Mouse (Mus musculus) kidney, embryonic 16.5 days (tissue): ENCODE measurements around the gene Adh1. TPM values are rescaled to one million over a fixed set of nuclear protein-coding genes. Genes with fewer than 3 reads are reported as not detected.
A peak's percentile ranks its signal among the peaks of the same experiment; 100 is the strongest.

ENCODE experiments used
- ATAC-seq: fragments of 200-750 bp; cut with Nextera tagmentation; 2 replicates; pipeline ENCODE4 v1.8.0; 2017; ENCODE audit warnings: moderate TSS enrichment; ENCODE audit not compliant: low FRiP score, low TSS enrichment
- H3K27ac ChIP-seq: fragments of 300-500 bp; sonication (generic); 2 replicates; pipeline ENCODE4 v1.5.1; 2014; ENCODE audit warnings: low read length
- H3K27me3 ChIP-seq: fragments of 300-500 bp; sonication (generic); 2 replicates; pipeline ENCODE4 v1.6.1; 2014; ENCODE audit warnings: low read length, control low read depth, mixed read lengths; ENCODE audit not compliant: insufficient read depth
- H3K36me3 ChIP-seq: fragments of 300-500 bp; sonication (generic); 2 replicates; pipeline ENCODE4 v1.6.1; 2014; ENCODE audit warnings: low read length, control low read depth, mixed read lengths; ENCODE audit not compliant: insufficient read depth
- H3K4me1 ChIP-seq: fragments of 300-500 bp; sonication (generic); 2 replicates; pipeline ENCODE4 v1.6.1; 2014; ENCODE audit warnings: low read length, control low read depth, mixed read lengths; ENCODE audit not compliant: insufficient read depth
- H3K4me2 ChIP-seq: fragments of 300-500 bp; sonication (generic); replicated peaks from 2 replicates; pipeline ENCODE4 v1.6.1; 2014; ENCODE audit warnings: low read depth, low read length
- H3K4me3 ChIP-seq: fragments of 300-500 bp; sonication (generic); 2 replicates; pipeline ENCODE4 v1.5.1; 2014; ENCODE audit warnings: mild to moderate bottlenecking, low read length
- H3K9ac ChIP-seq: fragments of 300-500 bp; sonication (generic); replicated peaks from 2 replicates; pipeline ENCODE4 v1.6.1; 2014; ENCODE audit warnings: low read length
- H3K9me3 ChIP-seq: fragments of 300-500 bp; sonication (generic); 2 replicates; pipeline ENCODE4 v1.6.1; 2016; ENCODE audit warnings: low read length, control low read depth
- WGBS: fragments of 180-500 bp; shearing (Covaris S2); extraction: QIAGEN DNeasy Blood & Tissue Kit; methylation state at CpG from one replicate; pipeline ENCODE4 v1.1.7; 2014; 5-methylcytosine and 5-hydroxymethylcytosine counted together
- polyA plus RNA-seq: library from polyadenylated mRNA; unstranded; fragments of >200 nt; fragmentation: Nextera tagmentation; extraction: Ambion mirVana; gene quantifications from 2 replicates; pipeline ENCODE4 v1.2.1, GENCODE M21; 2015

Adh1 gene
- polyA plus RNA-seq, 1 experiment from 2014 or later: 115 TPM

- 90% methylated on average over 9 of the region's 9 CpGs for WGBS
- H3K4me3 ChIP-seq: no peak overlapping the region
- peaks cover 23% of the 10 kb centered on the region for H3K4me1 ChIP-seq
- H3K27ac ChIP-seq: no peak overlapping the region
- no peak for ATAC-seq
- H3K9ac ChIP-seq: no peak overlapping the region
- peaks cover 16% of the 10 kb centered on the region for H3K9me3 ChIP-seq
- H3K36me3 ChIP-seq: no peaks in the 10 kb centered on the region
- H3K4me2 ChIP-seq: no peak overlapping the region
- H3K27me3 ChIP-seq: no peaks in the 10 kb centered on the region
Observed at GRCm38 (mm10) chr3:138300130-138300529, 39.3 kb downstream of the Adh1 start.

- Histone ChIP-seq H3K4me1 (peaks cover 32% of the 10 kb centered on the region), H3K9me3 (peaks cover 12% of the 10 kb centered on the region), H3K27ac (no peak overlapping the region), H3K4me3 (no peak overlapping the region), H3K9ac (no peak overlapping the region), H3K36me3 (no peaks in the 10 kb centered on the region), H3K4me2 (no peak overlapping the region), H3K27me3 (no peaks in the 10 kb centered on the region)
- ATAC-seq: peak; percentile 64; the same call in 1 of the 2 replicates
- WGBS: 34% methylated on average over 4 of the region's 4 CpGs
Observed at GRCm38 (mm10) chr3:138302676-138303075, 41.9 kb downstream of the Adh1 start.

- peaks cover 32% of the 10 kb centered on the region for H3K4me1 ChIP-seq
- 43% methylated on average over 6 of the region's 6 CpGs for WGBS
- no peaks in the 10 kb centered on the region for H3K27me3 ChIP-seq
- no peak overlapping the region for H3K4me2 ChIP-seq
- H3K36me3 ChIP-seq: no peaks in the 10 kb centered on the region
- no peak overlapping the region for H3K4me3 ChIP-seq
- peak overlapping the region; percentile 56; the same call in 1 of the 2 replicates for H3K27ac ChIP-seq
- no peak overlapping the region for H3K9ac ChIP-seq
- no peaks in the 10 kb centered on the region; the same call in 1 of the 2 replicates for H3K9me3 ChIP-seq
- ATAC-seq: no peak
Observed at GRCm38 (mm10) chr3:138303771-138304488, 43.1 kb downstream of the Adh1 start.

GRCm38 (mm10) chr3:138304489-138304871 is 43.7 kb downstream of the Adh1 start:
- Histone ChIP-seq H3K9ac (no peak overlapping the region), H3K36me3 (no peaks in the 10 kb centered on the region), H3K4me3 (no peak overlapping the region), H3K4me2 (no peak overlapping the region), H3K27ac (no peak overlapping the region; the same call in 1 of the 2 replicates), H3K9me3 (no peaks in the 10 kb centered on the region), H3K27me3 (no peaks in the 10 kb centered on the region), H3K4me1 (peaks cover 32% of the 10 kb centered on the region)
- ATAC-seq: no peak
- 41% methylated on average over 4 of the region's 4 CpGs for WGBS

- H3K27me3 ChIP-seq: no peaks in the 10 kb centered on the region
- H3K36me3 ChIP-seq: no peaks in the 10 kb centered on the region
- no peak overlapping the region for H3K4me3 ChIP-seq
- H3K27ac ChIP-seq: peak overlapping the region; percentile 40
- no peak overlapping the region for H3K4me2 ChIP-seq
- WGBS: 60% methylated on average over 10 of the region's 10 CpGs
- peaks cover 32% of the 10 kb centered on the region for H3K4me1 ChIP-seq
- no peak overlapping the region for H3K9ac ChIP-seq
- no peaks in the 10 kb centered on the region for H3K9me3 ChIP-seq
- no peak for ATAC-seq
Observed at GRCm38 (mm10) chr3:138305486-138306289, 44.9 kb downstream of the Adh1 start.

GRCm38 (mm10) chr3:138306290-138306683 is 45.5 kb downstream of the Adh1 start:
- H3K4me3 ChIP-seq: no peak overlapping the region
- peak; percentile 66 for ATAC-seq
- H3K4me2 ChIP-seq: no peak overlapping the region
- H3K27me3 ChIP-seq: no peaks in the 10 kb centered on the region
- H3K36me3 ChIP-seq: no peaks in the 10 kb centered on the region
- H3K9ac ChIP-seq: no peak overlapping the region
- peak overlapping the region; percentile 40 for H3K27ac ChIP-seq
- 32% methylated on average over 8 of the region's 8 CpGs for WGBS
- no peaks in the 10 kb centered on the region for H3K9me3 ChIP-seq
- peaks cover 32% of the 10 kb centered on the region for H3K4me1 ChIP-seq

- Histone ChIP-seq H3K9ac (no peak overlapping the region), H3K4me2 (no peak overlapping the region), H3K4me3 (no peak overlapping the region), H3K27ac (no peak overlapping the region), H3K9me3 (no peaks in the 10 kb centered on the region), H3K4me1 (peaks cover 9% of the 10 kb centered on the region), H3K36me3 (no peaks in the 10 kb centered on the region), H3K27me3 (no peaks in the 10 kb centered on the region)
- WGBS: 81% methylated on average over 8 of the region's 8 CpGs
- ATAC-seq: no peak
Observed at GRCm38 (mm10) chr3:138309910-138310309, 49.1 kb downstream of the Adh1 start.

- peaks cover 5% of the 10 kb centered on the region for H3K4me1 ChIP-seq
- no peak overlapping the region for H3K9ac ChIP-seq
- H3K9me3 ChIP-seq: no peaks in the 10 kb centered on the region
- no peaks in the 10 kb centered on the region for H3K36me3 ChIP-seq
- no peak for ATAC-seq
- no peak overlapping the region for H3K4me3 ChIP-seq
- H3K27ac ChIP-seq: no peak overlapping the region
- 93% methylated on average over 6 of the region's 6 CpGs for WGBS
- H3K27me3 ChIP-seq: no peaks in the 10 kb centered on the region
- H3K4me2 ChIP-seq: no peak overlapping the region
Observed at GRCm38 (mm10) chr3:138311015-138311414, 50.2 kb downstream of the Adh1 start.

- no peak for ATAC-seq
- WGBS: 83% methylated on average over 5 of the region's 5 CpGs
Observed at GRCm38 (mm10) chr3:138312965-138313364, 52.2 kb downstream of the Adh1 start, which contains the start of gene Adh6a. TSS of gene Adh6a (plus strand) at chr3:138313286.

More at GRCm38 (mm10) chr3:138312965-138313364, 52.2 kb downstream of the Adh1 start, which contains the start of gene Adh6a:
- Histone ChIP-seq H3K9ac (no peak within 1 kb of the TSS), H3K36me3 (no peaks in the 10 kb centered on the region), H3K9me3 (no peaks in the 10 kb centered on the region), H3K4me1 (no peaks in the 10 kb centered on the region), H3K27me3 (no peaks in the 10 kb centered on the region), H3K4me2 (no peak within 1 kb of the TSS), H3K27ac (no peak within 1 kb of the TSS), H3K4me3 (no peak within 1 kb of the TSS)
